Mouse (Mus musculus): ENCODE results near the gene Shf. TPM values are rescaled to one million over a fixed set of nuclear protein-coding genes. Genes with fewer than 3 reads are reported as not detected.
A peak's percentile ranks its signal among the peaks of the same experiment; 100 is the strongest.
"Not testable (repeated sequence)": the region's sequence is repeated elsewhere in the genome, so short reads cannot be mapped to it uniquely, and the experiment has no call there.

Gene Shf
- polyA plus RNA-seq, 1 experiment: 14.7 TPM

GRCm38 (mm10) chr2:122332222-122332621 lies 36.7 kb downstream of the Shf start:
- TF ChIP-seq POLR2A (IDR thresholded peaks at IDR 0.05; ENCODE audit: low read depth, low read length): no peak
- no peak for TF ChIP-seq CTCF (conservative IDR thresholded peaks at IDR 0.05; ENCODE audit: insufficient read depth, insufficient read length, low read depth, low read length)
- H3K27me3 ChIP-seq (replicated peaks; ENCODE audit: control insufficient read depth, insufficient read depth, low read length): no peaks in the 10 kb centered on the region
- H3K36me3 ChIP-seq (ENCODE audit: control insufficient read depth, insufficient read depth, low read length): no peaks in the 10 kb centered on the region
- H3K27ac ChIP-seq (ENCODE audit: insufficient read depth, low read depth, low read length): no peak overlapping the region
- WGBS: 90% methylated on average over 3 of the region's 3 CpGs
- H3K4me1 ChIP-seq (ENCODE audit: control insufficient read depth, insufficient read depth, low read length): no peaks in the 10 kb centered on the region
- DNase-seq: no peak
- H3K4me3 ChIP-seq (ENCODE audit: insufficient read depth, low read depth, low read length): no peak overlapping the region

DNA sequence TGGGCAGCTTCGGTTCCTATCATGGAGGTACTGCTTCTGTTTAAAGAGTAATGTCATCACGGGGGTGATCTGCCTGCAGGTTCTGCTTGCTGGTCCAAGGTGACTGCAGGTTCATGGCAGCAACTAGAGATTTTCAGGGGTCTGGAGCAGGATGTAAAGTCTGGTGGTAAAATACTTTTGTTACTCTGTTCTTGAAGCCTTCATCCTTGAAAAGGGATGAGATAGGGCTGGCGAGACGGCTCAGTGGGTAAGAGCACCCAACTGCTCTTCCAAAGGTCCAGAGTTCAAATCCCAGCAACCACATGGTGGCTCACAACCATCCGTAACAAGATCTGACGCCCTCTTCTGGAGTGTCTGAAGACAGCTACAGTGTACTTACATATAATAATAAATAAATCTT lies 38.6 kb downstream of the Shf start:
- H3K27ac ChIP-seq (ENCODE audit: insufficient read depth, low read depth, low read length); DNase-seq; H3K4me1 ChIP-seq (ENCODE audit: control insufficient read depth, insufficient read depth, low read length); H3K27me3 ChIP-seq (replicated peaks; ENCODE audit: control insufficient read depth, insufficient read depth, low read length); H3K4me3 ChIP-seq (ENCODE audit: insufficient read depth, low read depth, low read length); H3K36me3 ChIP-seq (ENCODE audit: control insufficient read depth, insufficient read depth, low read length): not testable (repeated sequence)
- 87% methylated on average over 6 of the region's 6 CpGs for whole genome bisulfite sequencing

DNA sequence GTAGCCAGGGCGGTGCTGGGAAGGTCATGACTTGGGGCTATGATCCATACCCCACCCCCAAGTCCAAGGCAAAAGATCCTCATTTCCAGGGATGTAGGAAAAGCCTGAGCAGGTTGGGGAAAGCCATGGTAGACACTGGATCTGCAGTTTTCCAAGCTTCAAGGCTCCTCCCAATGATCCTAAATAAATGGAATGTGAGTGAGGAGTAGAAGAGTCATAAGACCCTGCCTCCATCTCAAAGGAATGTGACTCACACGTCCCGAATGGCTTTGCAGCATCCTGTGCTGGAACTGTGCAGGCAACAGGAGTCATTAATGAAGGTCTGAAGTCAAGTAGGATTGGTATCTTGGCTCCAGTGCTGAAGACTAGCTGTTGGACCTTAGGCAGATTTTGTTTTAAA lies 41.0 kb downstream of the Shf start:
- WGBS: 59% methylated on average over 3 of the region's 3 CpGs
- Histone ChIP-seq H3K4me3 (ENCODE audit: insufficient read depth, low read depth, low read length) (no peak overlapping the region), H3K27ac (ENCODE audit: insufficient read depth, low read depth, low read length) (no peak overlapping the region), H3K36me3 (ENCODE audit: control insufficient read depth, insufficient read depth, low read length) (no peaks in the 10 kb centered on the region), H3K4me1 (ENCODE audit: control insufficient read depth, insufficient read depth, low read length) (0 out of 2 replicates have a peak, but pooled peaks cover 2% of the 10 kb centered on the region), H3K27me3 (replicated peaks; ENCODE audit: control insufficient read depth, insufficient read depth, low read length) (no peaks in the 10 kb centered on the region)
- TF ChIP-seq POLR2A (IDR thresholded peaks at IDR 0.05; ENCODE audit: low read depth, low read length) (no peak), CTCF (conservative IDR thresholded peaks at IDR 0.05; ENCODE audit: insufficient read depth, insufficient read length, low read depth, low read length) (no peak)
- DNase-seq: no peak

DNA sequence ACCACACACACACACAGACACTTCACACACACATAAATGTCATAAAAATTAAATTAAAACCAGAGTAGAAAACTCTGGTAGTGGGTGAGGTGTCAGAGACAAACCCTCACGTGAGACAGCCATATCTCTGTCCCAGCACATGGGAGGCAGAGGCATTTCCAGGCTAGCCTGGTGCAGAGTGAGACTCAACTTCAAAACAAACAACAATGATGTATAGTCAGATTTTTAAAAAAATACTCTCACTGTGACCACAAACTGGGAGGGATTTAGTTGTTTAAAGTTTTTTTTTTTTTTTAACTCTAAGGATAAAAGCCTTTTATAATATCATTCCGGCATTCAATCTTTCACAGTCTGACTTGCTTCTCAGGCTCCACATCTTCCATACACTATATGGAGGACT lies 43.6 kb downstream of the Shf start:
- no peaks in the 10 kb centered on the region for H3K27me3 ChIP-seq (replicated peaks; ENCODE audit: control insufficient read depth, insufficient read depth, low read length)
- H3K4me1 ChIP-seq (ENCODE audit: control insufficient read depth, insufficient read depth, low read length): 0 out of 2 replicates have a peak, but pooled peaks cover 2% of the 10 kb centered on the region
- 77% methylated on average over 2 of the region's 2 CpGs for WGBS
- no peak overlapping the region for H3K4me3 ChIP-seq (ENCODE audit: insufficient read depth, low read depth, low read length)
- H3K36me3 ChIP-seq (ENCODE audit: control insufficient read depth, insufficient read depth, low read length): no peaks in the 10 kb centered on the region
- DNase-seq: no peak
- no peak for TF ChIP-seq CTCF (conservative IDR thresholded peaks at IDR 0.05; ENCODE audit: insufficient read depth, insufficient read length, low read depth, low read length)
- TF ChIP-seq POLR2A (IDR thresholded peaks at IDR 0.05; ENCODE audit: low read depth, low read length): no peak
- no peak overlapping the region for H3K27ac ChIP-seq (ENCODE audit: insufficient read depth, low read depth, low read length)

DNA sequence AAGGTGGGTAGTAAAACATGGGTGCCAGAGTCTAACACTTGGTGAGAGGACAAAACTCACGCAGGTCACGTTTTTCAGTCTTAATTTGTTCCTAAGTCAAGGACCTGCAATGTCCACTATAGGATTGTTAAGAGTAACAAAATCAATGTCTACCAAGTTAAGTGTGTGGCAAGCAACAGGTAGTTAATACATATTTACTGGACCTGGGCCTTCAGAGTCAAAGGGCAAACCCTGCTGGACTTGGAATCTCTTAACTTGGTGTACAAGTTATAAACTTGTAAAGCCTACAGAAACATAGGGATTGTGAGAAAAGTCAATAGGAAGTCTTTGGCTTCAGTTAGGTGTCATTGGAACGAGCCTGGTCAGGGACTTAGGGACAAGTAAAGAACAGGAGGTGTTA lies 44.4 kb downstream of the Shf start:
- no peaks in the 10 kb centered on the region for H3K36me3 ChIP-seq (ENCODE audit: control insufficient read depth, insufficient read depth, low read length)
- TF ChIP-seq POLR2A (IDR thresholded peaks at IDR 0.05; ENCODE audit: low read depth, low read length) (no peak), CTCF (conservative IDR thresholded peaks at IDR 0.05; ENCODE audit: insufficient read depth, insufficient read length, low read depth, low read length) (no peak)
- H3K4me1 ChIP-seq (ENCODE audit: control insufficient read depth, insufficient read depth, low read length): 0 out of 2 replicates have a peak, but pooled peaks cover 2% of the 10 kb centered on the region
- DNase-seq: peak; percentile 52
- H3K27ac ChIP-seq (ENCODE audit: insufficient read depth, low read depth, low read length): no peak overlapping the region
- no peak overlapping the region for H3K4me3 ChIP-seq (ENCODE audit: insufficient read depth, low read depth, low read length)
- H3K27me3 ChIP-seq (replicated peaks; ENCODE audit: control insufficient read depth, insufficient read depth, low read length): no peaks in the 10 kb centered on the region
- 45% methylated on average over 3 of the region's 3 CpGs for WGBS

- no peaks in the 10 kb centered on the region for H3K36me3 ChIP-seq (ENCODE audit: control insufficient read depth, insufficient read depth, low read length)
- DNase-seq: peak; percentile 56
- WGBS: 46% methylated on average over 3 of the region's 3 CpGs
- H3K4me1 ChIP-seq (ENCODE audit: control insufficient read depth, insufficient read depth, low read length): 0 out of 2 replicates have a peak, but pooled peaks cover 2% of the 10 kb centered on the region
- TF ChIP-seq POLR2A (IDR thresholded peaks at IDR 0.05; ENCODE audit: low read depth, low read length) (no peak), CTCF (conservative IDR thresholded peaks at IDR 0.05; ENCODE audit: insufficient read depth, insufficient read length, low read depth, low read length) (no peak)
- no peak overlapping the region for H3K27ac ChIP-seq (ENCODE audit: insufficient read depth, low read depth, low read length)
- H3K27me3 ChIP-seq (replicated peaks; ENCODE audit: control insufficient read depth, insufficient read depth, low read length): no peaks in the 10 kb centered on the region
- no peak overlapping the region for H3K4me3 ChIP-seq (ENCODE audit: insufficient read depth, low read depth, low read length)
These were observed 45.0 kb downstream of the Shf start for GRCm38 (mm10) chr2:122323960-122324359.

DNA sequence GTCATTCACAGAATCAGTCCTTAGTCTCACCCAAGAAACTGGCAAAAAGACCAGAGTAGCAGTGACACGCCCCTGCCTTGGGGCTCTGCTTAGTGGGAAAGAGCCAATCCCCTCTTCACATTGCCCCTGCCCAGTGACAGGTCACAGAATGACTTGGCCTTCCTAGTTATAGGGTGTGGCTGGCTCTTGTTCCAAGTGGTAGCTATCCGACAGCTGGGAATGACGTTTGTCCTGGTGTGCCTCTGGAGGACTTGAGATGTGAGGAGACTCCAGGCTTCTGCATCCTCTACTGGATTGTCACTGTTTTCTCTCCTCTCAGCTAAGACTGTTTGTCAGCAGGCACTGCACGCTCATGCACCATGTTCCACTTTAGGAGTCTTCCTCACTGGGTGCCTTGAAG lies 51.6 kb downstream of the Shf start:
- WGBS: 67% methylated on average over 4 of the region's 4 CpGs
- DNase-seq: no peak
- Histone ChIP-seq H3K36me3 (ENCODE audit: control insufficient read depth, insufficient read depth, low read length) (no peaks in the 10 kb centered on the region), H3K27ac (ENCODE audit: insufficient read depth, low read depth, low read length) (no peak overlapping the region), H3K4me3 (ENCODE audit: insufficient read depth, low read depth, low read length) (no peak overlapping the region), H3K4me1 (ENCODE audit: control insufficient read depth, insufficient read depth, low read length) (peaks cover 4% of the 10 kb centered on the region; the same call in 1 of the 2 replicates), H3K27me3 (replicated peaks; ENCODE audit: control insufficient read depth, insufficient read depth, low read length) (no peaks in the 10 kb centered on the region)
- TF ChIP-seq POLR2A (IDR thresholded peaks at IDR 0.05; ENCODE audit: low read depth, low read length): no peak
- no peak for TF ChIP-seq CTCF (conservative IDR thresholded peaks at IDR 0.05; ENCODE audit: insufficient read depth, insufficient read length, low read depth, low read length)

GRCm38 (mm10) chr2:122315372-122315771 lies 53.6 kb downstream of the Shf start, which contains the start of gene Duox1:
Gene Duox1, plus strand, starts transcription at chr2:122315672.
- no peak for DNase-seq
- Histone ChIP-seq H3K27ac (ENCODE audit: insufficient read depth, low read depth, low read length) (no peak within 1 kb of the TSS), H3K4me1 (ENCODE audit: control insufficient read depth, insufficient read depth, low read length) (peaks cover 4% of the 10 kb centered on the region; the same call in 1 of the 2 replicates), H3K4me3 (ENCODE audit: insufficient read depth, low read depth, low read length) (no peak within 1 kb of the TSS), H3K36me3 (ENCODE audit: control insufficient read depth, insufficient read depth, low read length) (no peaks in the 10 kb centered on the region), H3K27me3 (replicated peaks; ENCODE audit: control insufficient read depth, insufficient read depth, low read length) (no peaks in the 10 kb centered on the region)
- TF ChIP-seq CTCF (conservative IDR thresholded peaks at IDR 0.05; ENCODE audit: insufficient read depth, insufficient read length, low read depth, low read length) (no peak), POLR2A (IDR thresholded peaks at IDR 0.05; ENCODE audit: low read depth, low read length) (no peak)
- 83% methylated on average over 7 of the region's 7 CpGs for WGBS
